Mouse (Mus musculus) spleen, postnatal 4 days (tissue): Measurements from ENCODE around the gene C5ar2.
"Not testable (repeated sequence)": the region's sequence is repeated elsewhere in the genome, so short reads cannot be mapped to it uniquely, and the experiment has no call there.

Experiments
- DNase-seq, 2 experiments: peaks; one replicate each; pipeline ENCODE4 v3.0.0; 2022; ENCODE audit warnings: low spot score in 2 of 2

C5ar2 gene

DNA sequence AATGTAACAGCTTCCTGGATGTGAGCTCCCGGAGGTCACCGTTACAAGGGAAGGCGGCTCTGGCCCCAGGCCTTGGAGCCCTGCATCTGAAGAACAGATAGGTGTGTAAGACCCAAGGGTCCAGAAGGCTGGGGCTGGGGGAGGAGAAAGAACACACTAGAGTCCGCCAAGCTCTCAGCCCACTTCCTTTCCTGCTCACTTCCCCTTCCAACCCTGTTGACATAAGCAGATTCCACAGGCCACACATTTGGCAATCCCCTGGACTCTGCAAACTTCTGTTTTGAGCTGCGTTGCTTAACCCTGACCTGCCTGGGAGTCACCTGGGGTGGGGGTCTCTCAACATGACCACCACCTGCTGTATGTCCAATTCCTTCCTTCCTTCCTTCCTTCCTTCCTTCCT lies at the start of gene C5ar2:
Gene C5ar2 (minus strand): TSS at position 88 of the 400 bp plus-strand sequence.
- DNase-seq = no peak

DNA sequence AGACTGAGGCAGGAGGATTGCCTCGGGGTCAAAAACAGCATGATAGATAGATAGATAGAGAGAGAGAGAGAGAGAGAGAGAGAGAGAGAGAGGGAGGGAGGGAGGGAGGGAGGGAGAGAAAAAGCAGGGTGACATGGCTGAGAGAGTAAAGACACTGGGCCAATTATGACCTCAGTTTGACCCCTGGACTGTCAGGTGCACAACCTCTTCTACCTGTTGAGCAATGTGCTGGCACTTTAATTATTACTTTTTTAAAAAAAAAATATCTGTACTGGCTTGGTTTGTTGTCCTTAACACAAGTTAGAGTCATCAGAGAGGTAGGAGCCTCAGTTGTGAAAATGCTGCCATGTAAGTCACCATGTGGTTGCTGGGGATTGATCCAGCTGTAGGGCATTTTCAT lies 43.8 kb upstream of the C5ar2 start:
- DNase-seq = no peak

DNA sequence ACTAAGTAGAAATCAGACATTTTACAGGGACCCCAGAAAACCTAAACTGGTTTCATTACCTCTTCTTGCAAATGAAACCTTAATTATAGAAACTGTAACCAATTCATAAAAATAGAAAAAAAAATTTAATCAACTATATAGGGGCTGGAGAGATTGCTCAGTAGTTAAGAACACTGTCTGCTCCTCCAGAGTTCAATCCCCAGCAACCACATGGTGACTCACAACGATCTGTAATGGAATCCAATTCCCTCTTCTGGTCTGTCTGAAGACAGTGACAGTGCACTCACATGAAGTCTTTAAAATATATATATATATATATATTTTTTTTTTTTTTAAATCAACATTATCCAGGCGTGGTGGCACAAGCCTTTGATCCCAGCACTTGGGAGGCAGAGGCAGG lies 43.1 kb upstream of the C5ar2 start:
- no peak for DNase-seq

DNA sequence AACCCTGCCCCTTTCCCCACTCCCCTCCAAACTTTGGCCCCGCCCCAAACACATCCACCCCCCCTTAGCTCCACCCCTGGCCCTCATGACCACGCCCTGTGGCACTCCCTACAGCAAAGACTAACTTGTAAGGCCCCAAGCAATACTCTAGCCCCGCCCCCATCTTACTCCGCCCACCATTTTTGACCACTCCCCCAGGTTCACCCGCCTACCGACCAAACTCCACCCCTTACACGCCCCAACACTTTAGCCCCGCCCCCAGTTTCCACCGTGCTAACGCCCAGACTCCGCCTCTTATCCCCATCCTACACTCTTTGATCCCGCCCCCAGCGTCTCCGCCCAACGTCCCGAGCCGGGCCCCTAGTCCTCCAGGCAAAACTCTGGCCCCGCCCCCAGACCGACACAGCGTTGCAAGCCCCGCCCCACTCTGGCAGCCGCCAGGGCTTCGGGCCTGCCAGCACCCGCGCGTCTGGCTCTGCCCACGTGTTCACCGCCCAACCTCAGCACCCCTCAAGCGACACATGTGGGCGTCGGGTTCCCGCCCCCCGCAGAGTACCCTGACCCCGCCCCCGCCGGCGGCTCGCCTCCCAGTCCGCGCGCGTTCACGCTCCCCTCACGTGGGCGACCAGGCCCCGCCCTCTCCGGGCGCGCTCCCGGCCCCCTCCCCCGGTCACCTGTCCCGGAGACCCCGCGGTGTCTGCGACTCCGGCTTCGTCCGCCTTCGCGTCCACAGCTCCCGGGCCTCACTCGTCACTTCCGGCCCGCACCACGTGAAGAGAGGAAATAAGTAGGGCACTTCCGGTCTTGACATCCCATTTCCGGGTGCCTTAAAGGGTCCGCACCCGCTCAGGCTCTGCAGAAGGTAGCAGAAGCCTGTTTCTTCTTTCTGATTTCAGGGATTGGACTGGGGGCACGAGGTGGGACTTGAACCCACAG lies 42.3 kb upstream of the C5ar2 start, which contains the start of gene Ccdc9:
Gene Ccdc9 (minus strand): TSS at position 770 of the 936 bp plus-strand sequence.
- peak; percentile 100 for DNase-seq

DNA sequence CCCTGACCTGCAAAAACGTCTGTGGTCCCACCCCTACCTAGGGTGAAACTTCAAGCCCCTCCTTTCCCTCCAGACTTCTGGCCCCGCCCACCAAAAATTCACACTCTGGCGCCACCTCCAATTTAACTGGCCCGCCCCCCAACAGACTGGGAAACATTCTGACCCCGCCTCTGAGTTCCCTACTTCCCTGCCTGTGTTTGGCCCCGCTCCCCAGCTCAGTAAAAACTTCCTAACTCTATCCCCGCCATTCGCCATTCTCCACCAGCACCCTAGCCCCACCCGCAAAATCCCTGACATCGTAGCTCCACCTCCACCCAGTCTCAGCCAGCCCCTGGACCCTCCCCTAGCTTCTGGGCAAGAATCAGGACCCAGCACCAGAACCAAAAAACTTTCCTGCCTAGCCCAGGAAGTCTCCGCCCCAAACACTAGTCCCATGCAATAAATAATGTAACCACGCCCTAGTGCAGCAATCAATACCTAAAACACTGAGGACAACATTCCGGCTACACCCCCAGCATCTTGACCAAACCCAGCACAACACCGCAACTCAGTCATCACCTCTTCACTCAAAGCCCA lies 41.6 kb upstream of the C5ar2 start:
- peak; percentile 74 to 83 for DNase-seq

DNA sequence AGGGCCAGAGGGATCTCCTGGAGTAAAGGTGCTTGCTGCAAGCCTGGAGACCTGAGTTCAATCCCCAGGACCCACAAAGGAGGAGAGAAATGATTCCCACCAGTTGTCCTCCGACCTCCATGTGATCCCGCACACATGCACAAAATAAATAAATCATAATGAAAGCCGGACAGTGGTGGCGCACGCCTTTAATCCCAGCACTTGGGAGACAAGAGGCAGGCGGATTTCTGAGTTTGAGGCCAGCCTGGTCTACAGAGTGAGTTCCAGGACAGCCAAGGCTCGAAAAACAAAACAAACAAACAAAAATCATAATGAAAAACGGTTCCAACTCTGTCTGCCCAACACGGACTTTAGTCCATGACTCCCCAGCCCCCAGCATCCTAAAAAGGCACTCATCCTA lies 41.0 kb upstream of the C5ar2 start:
- DNase-seq = peak in 1 of 2 experiments; percentile 55

DNA sequence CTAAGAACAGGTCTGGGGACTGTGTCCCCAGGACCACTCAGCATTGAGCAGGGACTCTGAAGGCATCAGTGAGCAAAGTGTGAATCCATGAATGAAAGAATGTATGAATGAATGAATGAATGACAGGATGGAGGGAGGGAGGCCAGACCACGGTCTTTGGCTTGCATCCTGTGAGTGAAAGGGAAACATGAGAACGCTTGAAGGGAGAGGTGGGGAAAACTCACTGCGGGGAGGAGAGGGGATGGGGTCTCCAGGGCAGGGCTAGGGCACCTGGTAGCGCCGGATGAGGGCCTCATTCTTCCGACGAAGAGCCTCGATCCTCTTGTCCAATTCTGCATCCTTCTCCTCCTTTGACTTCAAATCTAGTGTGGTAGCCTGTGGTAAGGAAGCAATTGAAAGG lies 40.0 kb upstream of the C5ar2 start:
- DNase-seq = no peak

DNA sequence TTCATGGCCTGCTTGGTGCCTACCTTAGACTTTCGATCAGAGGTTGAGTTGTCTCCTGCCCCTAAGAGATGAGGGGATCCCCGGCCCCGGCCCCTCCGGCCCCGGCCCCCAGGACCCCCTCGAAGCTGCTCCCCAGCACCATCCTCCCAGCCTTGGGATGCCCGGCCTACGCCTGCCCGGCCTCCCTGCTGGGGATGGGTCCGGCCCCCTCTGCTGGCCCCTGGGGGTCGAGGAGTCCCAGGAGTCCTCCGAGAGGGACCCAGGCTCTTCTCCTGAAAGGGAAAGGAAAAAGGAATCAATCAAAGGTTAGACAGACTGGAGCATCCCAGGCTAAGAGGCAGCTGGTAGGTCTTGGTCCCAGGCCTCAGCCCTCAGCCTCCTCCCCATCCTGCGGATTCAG lies 38.4 kb upstream of the C5ar2 start:
- DNase-seq = peak in 1 of 2 experiments; percentile 61

DNA sequence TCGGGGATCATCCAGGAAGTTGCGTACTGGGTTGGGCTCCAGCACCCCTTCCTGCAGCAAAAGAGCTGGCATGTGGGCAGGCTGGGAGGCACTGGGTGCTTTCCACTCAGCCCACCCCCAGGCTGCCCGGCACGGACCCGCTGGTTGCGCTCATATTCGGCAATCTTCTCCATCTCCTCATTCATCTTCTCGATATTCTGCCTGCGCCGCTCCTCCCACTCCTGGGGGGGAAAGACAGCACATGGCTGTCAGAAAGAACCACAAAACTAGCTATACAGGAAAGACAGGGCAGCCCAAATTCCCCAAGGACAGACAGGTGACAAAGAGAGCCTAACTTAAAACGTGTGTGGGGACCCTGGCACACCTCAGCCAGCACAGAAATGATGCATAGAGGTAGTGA lies 36.8 kb upstream of the C5ar2 start:
- peak in 1 of 2 experiments; percentile 67 for DNase-seq

DNA sequence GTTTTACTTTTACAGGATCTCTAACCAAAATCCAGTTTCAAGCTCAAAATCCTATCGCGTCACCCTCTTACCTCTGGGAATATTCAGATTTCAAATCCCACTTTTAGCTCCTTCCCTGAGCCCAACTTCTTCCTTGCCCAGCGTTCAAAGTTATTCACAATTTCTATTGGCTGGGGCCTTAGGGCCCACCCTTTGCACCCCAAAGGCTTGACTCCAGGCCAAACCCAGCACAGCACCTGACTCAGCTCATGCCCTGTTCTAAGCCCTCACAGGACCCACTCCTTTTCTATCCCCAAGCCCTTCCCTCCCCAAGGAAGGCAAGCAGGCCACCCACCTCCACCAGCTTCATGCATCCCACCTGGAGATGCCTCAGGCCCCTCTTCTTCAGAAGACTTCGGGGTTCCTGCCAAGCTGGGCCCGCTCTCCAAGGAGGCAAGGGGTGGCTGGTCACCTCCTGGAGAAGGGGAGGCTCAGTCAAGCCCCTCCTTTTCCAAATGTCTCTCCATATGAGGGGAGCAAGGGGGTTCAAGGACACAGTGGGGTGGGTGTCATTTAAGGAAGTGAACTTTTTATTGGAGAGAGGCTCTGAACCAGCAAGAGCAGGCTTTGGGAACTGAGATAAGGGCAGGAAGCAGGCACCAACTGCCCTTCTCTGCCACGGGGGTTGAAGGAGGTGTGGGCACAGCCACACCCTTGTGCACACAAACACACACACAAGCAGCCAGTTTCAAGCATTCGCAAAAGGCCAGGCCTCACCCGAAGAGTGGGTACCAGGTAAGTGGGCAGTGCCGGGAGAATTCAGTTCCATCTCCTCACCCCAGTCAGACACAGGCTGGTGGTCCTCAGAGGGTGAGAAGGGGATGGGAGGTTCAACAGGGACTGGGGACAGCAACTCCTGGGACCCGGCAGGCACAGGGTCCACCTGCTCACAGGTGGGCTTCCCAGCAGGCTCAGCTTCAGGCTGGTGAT lies 31.3 kb upstream of the C5ar2 start:
- peak in 1 of 2 experiments; percentile 48 for DNase-seq

DNA sequence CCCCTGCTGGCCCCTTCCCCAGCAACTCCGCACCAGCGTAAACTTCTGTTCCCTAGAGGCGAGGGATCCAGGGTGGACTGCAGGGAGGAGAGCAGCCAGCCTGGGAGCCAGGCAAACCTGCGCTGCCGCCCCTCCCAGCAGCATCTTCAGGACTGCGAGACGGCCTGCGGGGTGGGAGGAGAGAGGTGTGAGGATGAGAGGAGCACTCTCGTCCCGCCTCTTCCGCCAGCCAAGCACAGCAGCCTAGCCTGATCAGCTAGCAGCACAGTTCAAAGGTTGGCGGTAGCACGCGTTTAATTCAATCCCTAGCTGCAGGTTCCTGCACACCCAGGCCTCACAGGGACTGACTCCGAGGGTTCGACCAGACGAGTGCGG lies 29.8 kb upstream of the C5ar2 start:
- peak; percentile 79 to 88 for DNase-seq

DNA sequence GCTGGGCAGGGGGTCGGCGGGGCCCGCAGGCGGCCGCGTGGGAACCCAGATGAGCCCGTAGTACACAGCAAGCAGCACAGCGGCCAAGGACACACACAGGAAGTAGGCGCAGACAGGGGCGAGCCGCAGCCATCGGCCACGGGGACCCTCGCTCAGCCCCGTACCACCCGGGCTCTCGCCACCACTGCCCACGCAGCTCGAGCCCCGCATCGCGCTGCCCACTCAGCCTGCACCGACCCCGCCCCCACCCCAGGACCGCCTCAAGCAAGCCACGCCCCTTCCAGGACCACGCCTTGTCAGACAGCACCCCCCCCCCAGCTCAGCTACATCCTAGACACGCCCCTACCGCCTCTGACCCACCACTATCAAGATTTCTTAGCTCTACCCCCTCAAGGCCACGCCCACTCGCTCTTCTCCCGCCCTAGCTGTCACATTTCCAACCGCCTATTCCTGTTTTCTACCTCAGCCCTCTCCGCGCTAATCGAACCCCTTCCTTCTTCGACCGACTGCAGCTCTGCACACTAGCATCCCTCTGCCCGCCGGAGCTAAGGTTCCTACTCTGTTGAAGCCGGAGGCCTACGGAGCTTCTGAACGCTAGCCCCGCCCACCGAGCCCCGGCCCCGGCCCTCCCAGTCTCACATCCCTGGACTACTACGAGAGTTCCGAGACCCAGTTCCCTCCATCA lies 29.3 kb upstream of the C5ar2 start, which contains the start of gene Inafm1:
Gene Inafm1 (minus strand): TSS at position 537 of the 685 bp plus-strand sequence.
- DNase-seq = peak; percentile 88 to 92

DNA sequence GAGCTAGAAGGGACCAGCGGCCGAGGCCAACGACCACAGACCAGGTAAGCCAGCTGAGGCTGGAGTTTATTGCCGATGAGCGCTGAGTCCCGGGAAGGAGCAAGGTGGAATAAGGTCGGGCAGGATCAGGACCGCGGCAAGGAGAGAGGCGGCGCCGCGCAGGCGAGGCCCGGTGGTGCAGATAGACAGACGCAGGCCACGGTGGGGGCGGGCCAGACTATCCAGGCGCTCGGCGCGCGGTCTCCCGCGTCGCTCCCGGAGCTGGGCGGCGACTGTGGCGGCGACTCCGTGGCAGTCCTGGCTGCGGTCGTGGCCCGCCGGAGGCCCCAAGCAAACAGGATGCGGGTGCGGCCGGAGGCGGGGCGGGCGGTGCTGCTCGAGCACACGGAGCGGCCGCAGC lies 28.7 kb upstream of the C5ar2 start:
- peak; percentile 80 to 90 for DNase-seq

DNA sequence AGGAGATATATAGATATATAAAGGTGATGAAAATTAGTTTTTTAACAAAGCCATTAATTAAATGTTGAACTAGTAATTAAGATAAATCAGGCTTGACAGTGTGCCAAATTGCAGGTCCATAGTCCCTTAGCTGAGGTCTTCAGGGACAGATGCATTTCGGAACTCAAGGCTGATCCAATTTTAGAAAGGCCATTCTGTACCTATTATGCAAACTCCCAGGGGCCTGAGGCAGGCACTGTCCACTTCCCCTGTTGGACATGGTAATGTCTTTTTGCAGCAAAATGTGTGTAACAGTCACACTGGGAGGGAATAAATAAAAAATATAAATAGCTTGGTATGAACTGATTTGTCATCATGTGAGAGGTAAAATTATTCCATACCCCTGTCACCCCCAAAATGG lies 27.2 kb upstream of the C5ar2 start:
- DNase-seq = no peak

DNA sequence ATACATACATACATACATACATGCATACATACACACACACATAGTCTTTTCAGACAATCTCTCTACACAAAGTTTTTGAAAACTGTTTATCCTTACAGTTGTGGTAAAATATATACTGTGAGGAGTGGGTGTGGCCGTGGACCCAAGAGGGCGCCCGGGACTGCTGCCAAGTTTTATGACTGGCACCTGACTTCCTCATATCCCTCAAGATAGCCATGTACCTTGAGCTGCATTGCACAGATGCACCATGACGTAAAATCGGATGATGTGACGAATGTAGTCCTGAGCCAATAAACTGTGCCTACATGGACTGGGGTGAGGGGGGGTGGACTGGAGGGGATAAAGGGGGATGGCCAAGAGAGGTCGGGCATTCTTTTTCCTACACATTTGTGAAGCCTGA lies 22.6 kb upstream of the C5ar2 start:
- DNase-seq = not testable (repeated sequence)

DNA sequence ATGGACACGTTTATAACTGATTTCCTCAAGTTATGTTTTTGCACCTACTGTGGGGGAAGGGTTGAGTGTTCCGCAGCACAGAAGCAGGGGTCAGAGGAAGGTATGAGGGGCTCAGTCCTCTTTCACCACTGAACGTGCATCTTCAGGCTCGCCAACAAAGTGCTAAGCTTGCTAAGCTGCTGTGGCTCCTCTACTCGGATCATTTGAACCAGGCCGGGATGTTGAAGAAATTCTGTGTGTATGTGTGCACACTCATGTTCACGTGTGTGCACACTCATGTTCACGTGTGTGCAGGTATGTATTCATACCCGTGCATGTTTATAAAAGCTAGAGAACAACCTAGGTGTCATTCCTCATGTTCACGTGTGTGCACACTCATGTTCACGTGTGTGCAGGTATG lies 21.9 kb upstream of the C5ar2 start:
- DNase-seq = no peak

DNA sequence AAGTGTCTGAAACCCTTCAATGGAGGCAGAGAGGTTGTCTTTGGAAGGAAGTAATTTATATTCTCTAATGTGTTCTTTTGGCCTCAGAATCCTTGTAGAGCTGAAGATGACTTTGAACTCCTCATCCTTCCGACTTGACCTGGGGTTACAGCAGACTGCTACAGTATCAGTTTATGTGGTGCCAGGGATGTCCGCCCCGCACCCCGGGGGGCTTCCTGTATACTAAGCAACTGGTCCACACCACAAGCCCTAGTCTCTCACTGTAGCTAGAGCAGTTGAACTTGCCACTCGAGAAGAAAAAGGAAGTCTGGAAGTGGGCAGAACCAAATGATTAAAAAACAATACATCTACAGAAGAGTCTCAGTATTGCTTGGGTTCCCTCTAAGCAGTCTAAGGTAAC lies 19.9 kb upstream of the C5ar2 start:
- peak in 1 of 2 experiments; percentile 11 for DNase-seq

DNA sequence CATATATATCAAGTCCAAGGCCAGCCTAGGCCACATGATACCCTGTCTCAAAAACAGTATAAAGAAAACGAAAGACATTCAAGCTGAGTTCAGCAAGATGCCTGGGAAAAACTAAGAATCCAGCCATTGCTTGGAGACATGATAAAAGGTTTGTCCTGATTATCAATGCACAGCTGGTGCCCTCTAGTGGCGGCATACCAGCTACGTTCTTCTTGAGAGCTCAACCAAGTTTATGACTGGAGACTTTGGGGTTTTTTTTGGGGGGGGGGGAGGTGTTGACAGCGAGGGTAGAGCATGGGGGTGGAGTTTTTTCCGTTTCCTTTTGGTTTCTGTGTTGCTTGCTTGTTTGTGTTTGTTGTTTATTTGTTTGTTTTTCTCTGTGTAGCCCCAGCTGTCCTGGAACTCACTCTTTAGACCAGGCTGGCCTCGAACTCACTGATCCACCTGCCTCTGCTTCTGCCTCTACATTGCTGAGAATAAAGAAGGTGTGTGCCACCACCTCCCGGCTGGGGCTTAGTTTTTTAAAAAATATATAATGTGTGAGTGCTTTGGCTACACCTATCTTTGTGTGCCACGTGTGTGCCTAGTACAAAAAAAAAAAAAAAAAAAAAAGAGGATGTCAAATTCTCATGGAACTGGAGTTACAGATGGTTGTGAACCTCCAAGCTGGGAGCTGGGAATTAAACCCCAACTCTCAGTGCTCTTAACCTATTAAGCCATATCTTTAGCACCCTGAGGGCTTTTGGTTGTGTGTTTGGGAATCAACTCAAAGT lies 19.2 kb upstream of the C5ar2 start:
- peak; percentile 79 to 92 for DNase-seq

DNA sequence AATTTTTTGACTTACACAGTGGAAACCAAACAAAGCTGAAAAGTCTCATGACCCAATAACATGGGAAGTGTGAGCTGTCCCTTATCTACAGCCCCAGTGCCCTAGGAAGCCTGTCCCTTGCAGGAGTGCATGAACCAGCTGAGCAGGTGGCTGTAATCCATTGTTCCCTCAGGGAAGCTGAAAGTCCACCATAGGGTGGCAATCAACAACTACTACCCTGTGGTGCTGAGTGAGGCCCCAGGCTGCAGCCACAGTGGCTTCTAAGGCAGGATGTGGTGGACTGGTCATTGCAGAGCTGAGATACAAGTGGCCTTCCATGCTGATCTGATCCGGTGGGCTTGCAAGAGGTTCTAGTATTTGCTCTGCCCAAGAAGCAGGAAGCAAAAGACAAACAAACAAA lies 17.1 kb upstream of the C5ar2 start:
- DNase-seq = no peak

DNA sequence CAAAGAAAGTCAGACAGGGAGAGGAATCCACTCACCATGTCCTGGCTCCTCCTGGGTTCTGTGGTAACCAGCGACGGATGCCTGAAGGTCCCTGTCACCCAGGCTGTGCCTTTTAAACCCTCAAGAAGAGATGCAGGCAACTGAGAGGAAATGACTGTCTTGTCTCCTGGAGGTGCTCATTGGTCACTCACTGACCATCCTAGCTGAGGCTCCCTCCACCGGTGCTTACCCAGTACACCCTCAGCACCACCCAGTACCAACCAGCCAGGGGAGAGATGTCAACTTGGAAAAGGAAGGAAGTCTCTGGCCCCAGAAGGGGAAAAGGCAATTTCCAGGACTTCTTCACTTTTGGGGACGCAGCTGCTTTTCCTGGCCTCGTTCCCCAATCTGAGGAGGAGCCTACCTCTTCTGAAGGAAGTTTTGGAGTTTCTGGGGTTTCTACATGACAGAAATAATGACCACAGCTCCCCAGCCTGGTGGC lies 15.2 kb upstream of the C5ar2 start, which contains the start of gene C5ar1:
Gene C5ar1 (minus strand): TSS at position 431 of the 481 bp plus-strand sequence.
- DNase-seq = no peak
